Mouse (Mus musculus): Measurements from ENCODE around the gene Churc1.

DNA sequence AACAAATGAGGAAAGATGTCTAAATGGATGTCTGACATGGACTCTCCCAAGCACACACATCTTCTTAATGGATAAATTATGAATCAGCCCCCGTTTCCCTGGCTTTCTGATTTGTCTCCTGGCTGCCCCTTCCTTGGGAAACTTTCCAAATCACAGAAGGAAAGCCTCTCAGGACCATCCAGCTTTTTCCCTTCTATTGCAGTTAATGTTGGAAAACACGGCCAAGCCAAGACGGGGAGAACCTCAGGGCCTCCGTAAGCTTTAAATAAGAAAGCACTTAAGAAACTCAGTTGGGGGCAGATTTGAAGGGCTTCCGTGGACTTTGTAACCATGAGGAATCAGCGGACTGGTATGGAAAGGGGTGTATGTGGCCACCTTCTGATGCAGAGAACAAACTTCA, 54.5 kb downstream of the Churc1 start:
- TF ChIP-seq CTCF (IDR thresholded peaks at IDR 0.05) (no peak), POLR2A (IDR thresholded peaks at IDR 0.05; ENCODE audit: insufficient read depth, low read depth, low read length) (no peak)
